Mouse (Mus musculus) R1 (cell line): ENCODE measurements at regions not wholly inside any gene's neighbourhood (a gene's known extent, or its start where the extent isn't known, plus 50 kb on each side); places are given as distances from the start of the nearest gene placed in this dataset.

Experiments
- DNase-seq: peaks from one replicate; pipeline ENCODE4 v3.0.0-alpha.2; 2018; ENCODE audit warnings: low read depth, low spot score

- DNase-seq = no peak
Measured at GRCm38 (mm10) chr15:59207976-59208375, 318.9 kb downstream of the Gm49356 start.

GRCm38 (mm10) chr15:59212362-59212761 lies 323.3 kb downstream of the Gm49356 start:
- no peak for DNase-seq

- no peak for DNase-seq
Measured at GRCm38 (mm10) chr15:59214096-59214495, 325.0 kb downstream of the Gm49356 start.

GRCm38 (mm10) chr15:59215239-59215638 lies 326.1 kb downstream of the Gm49356 start:
- DNase-seq = no peak

- DNase-seq = no peak
Measured at GRCm38 (mm10) chr15:59217481-59217880, 328.4 kb downstream of the Gm49356 start.

GRCm38 (mm10) chr15:59218916-59219315 lies 329.8 kb downstream of the Gm49356 start:
- DNase-seq = no peak

GRCm38 (mm10) chr15:59225637-59226036 lies 336.5 kb downstream of the Gm49356 start:
- no peak for DNase-seq

GRCm38 (mm10) chr15:59227293-59227692 lies 338.2 kb downstream of the Gm49356 start:
- DNase-seq = no peak

- DNase-seq = no peak
Measured at GRCm38 (mm10) chr15:59230536-59230935, 341.4 kb downstream of the Gm49356 start.

GRCm38 (mm10) chr15:59231703-59232102 lies 342.6 kb downstream of the Gm49356 start:
- DNase-seq = no peak

- no peak for DNase-seq
Measured at GRCm38 (mm10) chr15:59232290-59232689, 343.2 kb downstream of the Gm49356 start.

GRCm38 (mm10) chr15:59237446-59238161 lies 348.5 kb downstream of the Gm49356 start:
- DNase-seq = no peak

GRCm38 (mm10) chr15:59241752-59242151 lies 352.7 kb downstream of the Gm49356 start:
- no peak for DNase-seq

- DNase-seq = no peak
Measured at GRCm38 (mm10) chr15:59245927-59246649, 357.0 kb downstream of the Gm49356 start.

- DNase-seq = no peak
Measured at GRCm38 (mm10) chr15:59248477-59249260, 359.6 kb downstream of the Gm49356 start.

GRCm38 (mm10) chr15:59261380-59261779 lies 372.3 kb downstream of the Gm49356 start:
- no peak for DNase-seq

GRCm38 (mm10) chr15:59262380-59262779 lies 373.3 kb downstream of the Gm49356 start:
- no peak for DNase-seq

- no peak for DNase-seq
Measured at GRCm38 (mm10) chr15:59263433-59264328, 374.6 kb downstream of the Gm49356 start.
